Mouse (Mus musculus): ENCODE measurements around the gene Lman1l. TPM values are rescaled to one million over a fixed set of nuclear protein-coding genes. Genes with fewer than 3 reads are reported as not detected.

The Lman1l gene
- polyA plus RNA-seq (2016; fragmentation: Nextera tagmentation; extraction: Ambion mirVana), result not detected in 2 replicates

GRCm38 (mm10) chr9:57620674-57621073, at the start of gene Lman1l:
Gene Lman1l, minus strand, starts transcription at chr9:57620774.
- Histone ChIP-seq H3K9me3 (no peaks in the 10 kb centered on the region), H3K36me3 (replicated peaks) (peaks cover 20% of the 10 kb centered on the region), H3K4me1 (peaks cover 11% of the 10 kb centered on the region), H3K27me3 (ENCODE audit: poor library complexity, severe bottlenecking) (no peaks in the 10 kb centered on the region), H3K4me3 (no peak within 1 kb of the TSS), H3K27ac (no peak within 1 kb of the TSS)
- no peak for DNase-seq (ENCODE audit: extremely low spot score, low spot score)
- 88% methylated on average over 5 of the region's 5 CpGs for WGBS

GRCm38 (mm10) chr9:57669566-57669965, 49.0 kb upstream of the Lman1l start:
- no peaks in the 10 kb centered on the region for H3K36me3 ChIP-seq (replicated peaks)
- H3K9me3 ChIP-seq, result no peaks in the 10 kb centered on the region
- H3K4me3 ChIP-seq, result no peak overlapping the region
- no peaks in the 10 kb centered on the region for H3K4me1 ChIP-seq
- 0 out of 2 replicates have a peak, but pooled peaks cover 3% of the 10 kb centered on the region for H3K27me3 ChIP-seq (ENCODE audit: poor library complexity, severe bottlenecking)
- no peak for DNase-seq (ENCODE audit: extremely low spot score, low spot score)
- WGBS, result 83% methylated on average over 3 of the region's 3 CpGs
- no peak overlapping the region for H3K27ac ChIP-seq

GRCm38 (mm10) chr9:57668277-57668676, 47.7 kb upstream of the Lman1l start:
- 47% methylated on average over 1 of the region's 1 CpGs for WGBS
- 0 out of 2 replicates have a peak, but pooled peaks cover 3% of the 10 kb centered on the region for H3K27me3 ChIP-seq (ENCODE audit: poor library complexity, severe bottlenecking)
- H3K4me3 ChIP-seq, result no peak overlapping the region
- no peaks in the 10 kb centered on the region for H3K4me1 ChIP-seq
- DNase-seq (ENCODE audit: extremely low spot score, low spot score), result no peak
- no peaks in the 10 kb centered on the region for H3K9me3 ChIP-seq
- H3K27ac ChIP-seq, result no peak overlapping the region
- no peaks in the 10 kb centered on the region for H3K36me3 ChIP-seq (replicated peaks)

- WGBS, result 68% methylated on average over 11 of the region's 11 CpGs
Measured at GRCm38 (mm10) chr9:57667817-57668216, 47.2 kb upstream of the Lman1l start.

GRCm38 (mm10) chr9:57667136-57667535, 46.6 kb upstream of the Lman1l start:
- Histone ChIP-seq H3K9me3 (no peaks in the 10 kb centered on the region), H3K36me3 (replicated peaks) (no peaks in the 10 kb centered on the region), H3K4me1 (no peaks in the 10 kb centered on the region), H3K27me3 (ENCODE audit: poor library complexity, severe bottlenecking) (0 out of 2 replicates have a peak, but pooled peaks cover 3% of the 10 kb centered on the region), H3K4me3 (no peak overlapping the region), H3K27ac (no peak overlapping the region)
- 81% methylated on average over 3 of the region's 3 CpGs for WGBS
- no peak for DNase-seq (ENCODE audit: extremely low spot score, low spot score)

More at GRCm38 (mm10) chr9:57667817-57668216, 47.2 kb upstream of the Lman1l start:
- DNase-seq (ENCODE audit: extremely low spot score, low spot score), result no peak
- H3K4me1 ChIP-seq, result no peaks in the 10 kb centered on the region
- H3K4me3 ChIP-seq, result no peak overlapping the region
- 0 out of 2 replicates have a peak, but pooled peaks cover 3% of the 10 kb centered on the region for H3K27me3 ChIP-seq (ENCODE audit: poor library complexity, severe bottlenecking)
- no peaks in the 10 kb centered on the region for H3K9me3 ChIP-seq
- H3K36me3 ChIP-seq (replicated peaks), result no peaks in the 10 kb centered on the region
- no peak overlapping the region for H3K27ac ChIP-seq

- 0 out of 2 replicates have a peak, but pooled peaks cover 3% of the 10 kb centered on the region for H3K27me3 ChIP-seq (ENCODE audit: poor library complexity, severe bottlenecking)
- H3K36me3 ChIP-seq (replicated peaks), result no peaks in the 10 kb centered on the region
- no peaks in the 10 kb centered on the region for H3K9me3 ChIP-seq
- no peak overlapping the region for H3K4me3 ChIP-seq
- 86% methylated on average over 8 of the region's 8 CpGs for WGBS
- H3K4me1 ChIP-seq, result no peaks in the 10 kb centered on the region
- no peak overlapping the region for H3K27ac ChIP-seq
- no peak for DNase-seq (ENCODE audit: extremely low spot score, low spot score)
Measured at GRCm38 (mm10) chr9:57666536-57666935, 46.0 kb upstream of the Lman1l start.

- Histone ChIP-seq H3K4me3 (no peak overlapping the region), H3K36me3 (replicated peaks) (no peaks in the 10 kb centered on the region), H3K4me1 (no peaks in the 10 kb centered on the region), H3K27me3 (ENCODE audit: poor library complexity, severe bottlenecking) (0 out of 2 replicates have a peak, but pooled peaks cover 3% of the 10 kb centered on the region), H3K27ac (no peak overlapping the region), H3K9me3 (no peaks in the 10 kb centered on the region)
- WGBS, result 78% methylated on average over 7 of the region's 7 CpGs
- DNase-seq (ENCODE audit: extremely low spot score, low spot score), result no peak
Measured at GRCm38 (mm10) chr9:57664616-57665015, 44.0 kb upstream of the Lman1l start.

GRCm38 (mm10) chr9:57661552-57661951, 41.0 kb upstream of the Lman1l start:
- H3K4me3 ChIP-seq, result no peak overlapping the region
- peaks cover 6% of the 10 kb centered on the region; the same call in 1 of the 2 replicates for H3K27me3 ChIP-seq (ENCODE audit: poor library complexity, severe bottlenecking)
- H3K27ac ChIP-seq, result no peak overlapping the region
- no peaks in the 10 kb centered on the region for H3K4me1 ChIP-seq
- H3K36me3 ChIP-seq (replicated peaks), result no peaks in the 10 kb centered on the region
- H3K9me3 ChIP-seq, result no peaks in the 10 kb centered on the region
- 87% methylated on average over 3 of the region's 3 CpGs for WGBS
- no peak for DNase-seq (ENCODE audit: extremely low spot score, low spot score)

- 85% methylated on average over 6 of the region's 6 CpGs for WGBS
- no peaks in the 10 kb centered on the region for H3K36me3 ChIP-seq (replicated peaks)
- no peak overlapping the region for H3K4me3 ChIP-seq
- H3K9me3 ChIP-seq, result no peaks in the 10 kb centered on the region
- no peak overlapping the region for H3K27ac ChIP-seq
- DNase-seq (ENCODE audit: extremely low spot score, low spot score), result no peak
- H3K4me1 ChIP-seq, result peaks cover 9% of the 10 kb centered on the region
- peaks cover 11% of the 10 kb centered on the region; the same call in 1 of the 2 replicates for H3K27me3 ChIP-seq (ENCODE audit: poor library complexity, severe bottlenecking)
Measured at GRCm38 (mm10) chr9:57660501-57660900, 39.9 kb upstream of the Lman1l start.

GRCm38 (mm10) chr9:57659774-57660173, 39.2 kb upstream of the Lman1l start:
- Histone ChIP-seq H3K27ac (peak overlapping the region; percentile 53; the same call in 1 of the 2 replicates), H3K4me1 (peaks cover 11% of the 10 kb centered on the region)

GRCm38 (mm10) chr9:57658970-57659369, 38.4 kb upstream of the Lman1l start:
- 78% methylated on average over 4 of the region's 4 CpGs for WGBS
- H3K4me3 ChIP-seq, result no peak overlapping the region
- H3K4me1 ChIP-seq, result peaks cover 16% of the 10 kb centered on the region
- DNase-seq (ENCODE audit: extremely low spot score, low spot score), result no peak
- peaks cover 24% of the 10 kb centered on the region for H3K27me3 ChIP-seq (ENCODE audit: poor library complexity, severe bottlenecking)
- no peaks in the 10 kb centered on the region for H3K36me3 ChIP-seq (replicated peaks)
- H3K9me3 ChIP-seq, result no peaks in the 10 kb centered on the region
- H3K27ac ChIP-seq, result no peak overlapping the region

More at GRCm38 (mm10) chr9:57659774-57660173, 39.2 kb upstream of the Lman1l start:
- Histone ChIP-seq H3K36me3 (replicated peaks) (no peaks in the 10 kb centered on the region), H3K9me3 (no peaks in the 10 kb centered on the region), H3K27me3 (ENCODE audit: poor library complexity, severe bottlenecking) (peaks cover 16% of the 10 kb centered on the region), H3K4me3 (no peak overlapping the region)
- DNase-seq (ENCODE audit: extremely low spot score, low spot score), result peak; percentile 58
- 22% methylated on average over 4 of the region's 4 CpGs for WGBS

GRCm38 (mm10) chr9:57657843-57658242, 37.3 kb upstream of the Lman1l start:
- no peaks in the 10 kb centered on the region for H3K36me3 ChIP-seq (replicated peaks)
- H3K4me3 ChIP-seq, result no peak overlapping the region
- no peak overlapping the region for H3K27ac ChIP-seq
- no peak for DNase-seq (ENCODE audit: extremely low spot score, low spot score)
- peaks cover 35% of the 10 kb centered on the region for H3K27me3 ChIP-seq (ENCODE audit: poor library complexity, severe bottlenecking)
- peaks cover 28% of the 10 kb centered on the region for H3K4me1 ChIP-seq
- no peaks in the 10 kb centered on the region for H3K9me3 ChIP-seq
- WGBS, result 71% methylated on average over 4 of the region's 4 CpGs

- Histone ChIP-seq H3K27ac (no peak overlapping the region), H3K4me3 (no peak overlapping the region), H3K27me3 (ENCODE audit: poor library complexity, severe bottlenecking) (peaks cover 43% of the 10 kb centered on the region), H3K4me1 (peaks cover 38% of the 10 kb centered on the region), H3K36me3 (replicated peaks) (no peaks in the 10 kb centered on the region), H3K9me3 (no peaks in the 10 kb centered on the region)
- WGBS, result 88% methylated on average over 19 of the region's 19 CpGs
- DNase-seq (ENCODE audit: extremely low spot score, low spot score), result no peak
Measured at GRCm38 (mm10) chr9:57656631-57657350, 36.2 kb upstream of the Lman1l start.
